Mouse (Mus musculus): ENCODE data around the gene Npc2.

The Npc2 gene

GRCm38 (mm10) chr12:84772726-84773441, at the start of gene Npc2, which contains the start of gene Isca2:
Gene Npc2 (minus strand): TSS chr12:84773152.
Gene Isca2 (plus strand): TSS chr12:84773251.
- DNase-seq (ENCODE audit: low spot score in 2 of 2), result peak; percentile 93 to 97

DNA sequence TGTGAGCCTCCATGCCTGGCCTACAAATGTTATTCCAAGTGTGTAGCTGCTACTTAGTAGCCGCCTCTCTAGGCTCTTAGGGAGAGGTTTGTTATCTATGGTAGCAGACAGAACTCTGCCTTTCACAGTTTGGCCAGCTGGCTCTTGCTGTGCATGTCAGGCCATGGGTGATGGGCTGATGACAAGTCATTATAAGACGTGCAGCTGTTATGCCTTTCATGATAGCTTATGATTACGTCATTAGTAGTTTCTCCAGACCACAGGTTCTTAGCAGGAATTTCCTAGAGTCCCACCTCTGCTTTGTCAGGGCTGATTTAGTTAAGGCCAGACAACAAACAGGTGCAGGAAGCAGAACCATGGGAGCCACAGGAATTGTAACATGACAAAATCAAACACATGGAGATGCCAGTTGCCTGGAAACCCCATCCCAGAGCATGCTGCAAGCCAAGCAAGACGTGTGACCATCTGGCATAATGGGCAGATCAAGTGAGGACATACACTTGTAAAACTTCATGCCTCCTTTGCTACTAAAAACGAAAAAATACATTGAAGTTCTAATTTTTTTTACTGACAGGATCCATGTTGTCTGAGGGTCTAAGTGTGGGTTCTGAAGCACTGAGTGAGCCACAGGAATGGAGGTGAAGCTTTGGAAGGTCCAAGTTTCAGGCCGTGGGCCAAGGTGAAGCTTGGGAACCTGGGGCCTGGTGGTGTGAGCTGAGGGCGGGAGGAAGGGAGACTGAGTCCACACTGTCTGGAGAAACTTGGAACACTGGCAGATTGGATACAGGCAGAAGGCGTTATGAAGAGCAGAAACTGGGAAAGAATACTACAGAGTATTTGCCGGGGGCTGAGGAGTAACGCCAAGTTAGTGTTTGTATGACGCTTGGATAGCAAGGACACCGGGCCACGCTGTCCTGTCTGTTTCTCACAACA, 46.5 kb upstream of the Npc2 start:
- DNase-seq (ENCODE audit: low spot score in 2 of 2), result peak; percentile 18 to 37

GRCm38 (mm10) chr12:84818496-84818895, 45.5 kb upstream of the Npc2 start:
- no peak for DNase-seq (ENCODE audit: low spot score in 2 of 2)

DNA sequence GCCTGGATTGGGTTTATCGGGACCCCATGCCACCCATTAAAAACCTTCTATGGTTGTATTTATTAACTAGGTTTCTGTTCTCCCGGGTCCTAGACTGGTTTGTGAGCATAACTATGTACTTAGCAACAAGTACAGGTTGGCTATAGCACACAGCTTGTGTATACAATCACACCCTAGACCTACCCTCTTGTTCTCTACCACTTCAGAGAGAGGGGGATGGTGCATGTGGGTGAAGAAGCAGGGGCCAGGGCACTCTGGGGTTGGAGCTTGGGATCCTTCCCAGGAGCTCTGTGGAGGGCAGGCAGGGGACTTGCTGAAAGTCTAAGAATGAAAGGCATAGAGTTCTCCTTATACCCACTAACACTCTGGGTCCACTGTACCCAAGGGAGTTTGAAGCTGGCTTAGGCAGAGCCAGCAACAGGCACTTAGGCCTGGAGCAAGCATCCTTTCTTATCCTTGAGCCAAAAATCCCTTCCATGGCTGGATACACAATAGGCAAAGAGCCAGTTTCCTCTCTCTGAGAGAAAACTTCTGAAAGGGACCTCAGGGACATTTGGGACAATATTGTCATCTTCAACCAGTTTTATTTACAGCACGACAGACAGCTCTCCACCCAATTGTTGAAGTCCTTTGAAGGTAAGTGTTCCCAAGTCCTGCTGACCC, 41.8 kb upstream of the Npc2 start:
- no peak for DNase-seq (ENCODE audit: low spot score in 2 of 2)

DNA sequence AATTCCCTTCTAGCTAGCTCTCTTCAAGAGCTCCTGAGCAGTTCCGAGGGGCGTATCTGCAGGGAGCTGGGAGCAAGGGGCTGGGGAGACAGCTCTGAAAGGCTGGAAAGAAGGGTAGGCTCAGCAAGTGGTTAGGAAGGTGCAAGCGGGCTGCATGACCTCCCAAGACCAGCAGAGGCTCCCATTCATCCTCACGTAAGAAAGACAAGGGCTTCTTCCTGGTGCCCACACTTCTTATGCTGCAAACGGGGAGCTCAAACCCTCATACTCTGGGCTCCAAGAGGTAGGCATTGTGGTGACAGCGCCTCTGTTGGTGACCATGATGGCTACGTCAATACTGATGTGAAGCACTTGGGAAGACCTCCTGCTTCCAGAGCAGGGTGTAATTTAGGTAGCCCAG, 40.8 kb upstream of the Npc2 start:
- no peak for DNase-seq (ENCODE audit: low spot score in 2 of 2)

DNA sequence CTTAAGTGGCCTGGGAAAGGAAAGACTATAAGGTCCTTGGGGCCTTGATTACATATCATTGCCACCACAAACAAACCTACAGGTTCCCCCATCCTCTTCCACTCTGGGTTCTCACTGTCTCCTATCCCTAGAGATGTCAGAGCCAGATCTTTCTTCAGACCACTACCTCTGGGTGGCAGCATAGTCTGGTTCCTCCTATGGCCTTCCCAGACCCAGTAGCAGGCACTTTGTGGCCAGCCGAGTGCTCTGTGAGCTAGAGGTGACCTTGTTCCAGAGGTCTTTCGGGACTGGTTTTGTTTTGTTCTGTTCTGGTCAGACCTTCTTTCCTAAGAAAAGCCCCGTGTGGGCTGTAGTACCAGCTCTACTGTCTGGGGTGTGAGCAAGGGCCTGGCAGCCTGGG, 39.1 kb upstream of the Npc2 start:
- DNase-seq (ENCODE audit: low spot score in 2 of 2), result no peak

GRCm38 (mm10) chr12:84811510-84811909, 38.6 kb upstream of the Npc2 start:
- DNase-seq (ENCODE audit: low spot score in 2 of 2), result no peak

GRCm38 (mm10) chr12:84810810-84811209, 37.9 kb upstream of the Npc2 start:
- DNase-seq (ENCODE audit: low spot score in 2 of 2), result no peak

- no peak for DNase-seq (ENCODE audit: low spot score in 2 of 2)
Observed at GRCm38 (mm10) chr12:84809033-84809432, 36.1 kb upstream of the Npc2 start.

DNA sequence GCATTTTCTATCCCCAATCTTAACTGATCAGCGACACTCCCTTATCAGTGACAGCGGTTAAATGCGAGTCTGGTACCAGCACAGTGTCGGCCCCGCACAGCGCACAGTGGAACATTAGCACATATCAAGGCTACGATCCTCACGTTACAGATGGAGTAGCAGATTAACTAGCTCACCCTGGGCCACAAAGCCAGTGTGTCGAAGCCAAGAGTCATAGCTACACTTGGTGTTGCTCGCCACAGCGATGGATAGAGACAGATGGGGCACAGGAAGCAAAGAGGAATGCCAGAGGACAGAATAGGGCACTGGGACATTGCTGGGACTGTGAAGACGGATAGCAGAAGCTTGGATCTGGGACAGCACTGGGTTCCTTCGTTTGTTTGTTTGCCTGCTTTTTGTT, 34.4 kb upstream of the Npc2 start:
- no peak for DNase-seq (ENCODE audit: low spot score in 2 of 2)

DNA sequence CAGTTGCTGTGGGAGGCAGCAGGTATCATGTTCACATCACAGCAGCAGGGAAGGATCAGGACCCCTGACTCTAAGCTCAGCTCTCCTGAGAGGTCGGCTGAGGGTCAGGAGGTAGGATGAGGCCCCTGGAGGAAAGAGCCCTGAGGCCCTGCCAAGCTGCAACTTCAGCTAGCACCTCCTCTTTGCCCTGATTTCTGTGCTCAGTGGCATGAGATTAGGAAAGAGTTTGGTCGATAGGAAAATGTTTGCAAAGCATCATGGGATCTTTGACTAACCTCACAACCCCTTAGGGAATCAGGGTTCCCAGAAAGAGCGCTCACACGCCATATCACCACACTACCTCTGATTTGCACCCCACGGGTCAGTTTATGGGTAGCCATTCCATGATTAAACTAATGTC, 33.8 kb upstream of the Npc2 start:
- no peak for DNase-seq (ENCODE audit: low spot score in 2 of 2)

GRCm38 (mm10) chr12:84806010-84806409, 33.1 kb upstream of the Npc2 start:
- no peak for DNase-seq (ENCODE audit: low spot score in 2 of 2)

GRCm38 (mm10) chr12:84805228-84805842, 32.4 kb upstream of the Npc2 start:
- DNase-seq (ENCODE audit: low spot score in 2 of 2), result no peak

- no peak for DNase-seq (ENCODE audit: low spot score in 2 of 2)
Observed at GRCm38 (mm10) chr12:84802625-84803024, 29.7 kb upstream of the Npc2 start.

GRCm38 (mm10) chr12:84801532-84802110, 28.7 kb upstream of the Npc2 start:
- DNase-seq (ENCODE audit: low spot score in 2 of 2), result no peak

- no peak for DNase-seq (ENCODE audit: low spot score in 2 of 2)
Observed at GRCm38 (mm10) chr12:84800419-84800818, 27.5 kb upstream of the Npc2 start.

DNA sequence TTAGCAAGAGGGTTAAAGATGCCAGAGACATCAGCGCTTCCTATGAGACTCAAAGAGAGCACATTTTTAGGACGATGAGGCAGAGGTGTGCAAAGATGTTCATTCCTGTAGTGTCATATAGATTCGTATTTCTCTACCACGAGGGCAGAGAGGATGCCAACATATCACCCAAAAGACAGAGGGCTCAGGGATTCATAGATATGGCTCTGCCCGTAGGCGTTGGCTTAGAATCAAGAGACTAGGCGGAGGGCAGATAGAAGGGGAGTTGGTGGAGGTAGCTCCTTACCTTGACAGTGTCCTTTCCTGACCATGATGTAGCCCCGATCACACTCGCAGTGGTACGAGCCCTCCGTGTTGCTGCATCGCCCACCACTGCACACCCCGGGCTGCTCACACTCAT, 26.1 kb upstream of the Npc2 start:
- DNase-seq (ENCODE audit: low spot score in 2 of 2), result no peak

DNA sequence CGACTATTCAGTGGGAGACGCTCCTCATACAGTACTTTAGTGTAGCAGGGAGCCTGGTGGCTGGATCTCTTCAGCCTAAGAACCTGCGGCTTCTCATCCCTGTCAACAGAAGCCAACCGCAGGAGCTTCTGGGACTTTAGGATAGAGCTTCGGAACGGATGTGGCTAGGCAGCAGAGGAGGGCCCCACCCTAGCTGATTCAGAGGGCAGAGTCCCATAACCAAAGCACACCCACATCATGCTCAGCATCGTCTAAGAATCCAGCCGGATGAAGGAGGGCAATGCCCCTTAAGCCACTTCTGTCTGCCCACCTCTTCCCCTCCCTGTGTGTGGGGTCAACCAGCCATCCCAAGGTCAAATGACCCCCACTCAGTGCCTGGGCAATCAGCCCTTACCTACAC, 21.7 kb upstream of the Npc2 start:
- no peak for DNase-seq (ENCODE audit: low spot score in 2 of 2)

- DNase-seq (ENCODE audit: low spot score in 2 of 2), result no peak
Observed at GRCm38 (mm10) chr12:84792629-84793028, 19.7 kb upstream of the Npc2 start.

GRCm38 (mm10) chr12:84790853-84791252, 17.9 kb upstream of the Npc2 start:
- no peak for DNase-seq (ENCODE audit: low spot score in 2 of 2)

GRCm38 (mm10) chr12:84786091-84786490, 13.1 kb upstream of the Npc2 start:
- DNase-seq (ENCODE audit: low spot score in 2 of 2), result no peak
